Mouse (Mus musculus) frontal cortex, postnatal 14 days (tissue): ENCODE results near the gene Sema7a.
A peak's percentile ranks its signal among the peaks of the same experiment; 100 is the strongest.

Source experiments
- DNase-seq, 2 experiments: peaks; one replicate each; pipeline ENCODE4 v3.0.0; 2022; ENCODE audit warnings: low spot score in 2 of 2

Gene Sema7a

DNA sequence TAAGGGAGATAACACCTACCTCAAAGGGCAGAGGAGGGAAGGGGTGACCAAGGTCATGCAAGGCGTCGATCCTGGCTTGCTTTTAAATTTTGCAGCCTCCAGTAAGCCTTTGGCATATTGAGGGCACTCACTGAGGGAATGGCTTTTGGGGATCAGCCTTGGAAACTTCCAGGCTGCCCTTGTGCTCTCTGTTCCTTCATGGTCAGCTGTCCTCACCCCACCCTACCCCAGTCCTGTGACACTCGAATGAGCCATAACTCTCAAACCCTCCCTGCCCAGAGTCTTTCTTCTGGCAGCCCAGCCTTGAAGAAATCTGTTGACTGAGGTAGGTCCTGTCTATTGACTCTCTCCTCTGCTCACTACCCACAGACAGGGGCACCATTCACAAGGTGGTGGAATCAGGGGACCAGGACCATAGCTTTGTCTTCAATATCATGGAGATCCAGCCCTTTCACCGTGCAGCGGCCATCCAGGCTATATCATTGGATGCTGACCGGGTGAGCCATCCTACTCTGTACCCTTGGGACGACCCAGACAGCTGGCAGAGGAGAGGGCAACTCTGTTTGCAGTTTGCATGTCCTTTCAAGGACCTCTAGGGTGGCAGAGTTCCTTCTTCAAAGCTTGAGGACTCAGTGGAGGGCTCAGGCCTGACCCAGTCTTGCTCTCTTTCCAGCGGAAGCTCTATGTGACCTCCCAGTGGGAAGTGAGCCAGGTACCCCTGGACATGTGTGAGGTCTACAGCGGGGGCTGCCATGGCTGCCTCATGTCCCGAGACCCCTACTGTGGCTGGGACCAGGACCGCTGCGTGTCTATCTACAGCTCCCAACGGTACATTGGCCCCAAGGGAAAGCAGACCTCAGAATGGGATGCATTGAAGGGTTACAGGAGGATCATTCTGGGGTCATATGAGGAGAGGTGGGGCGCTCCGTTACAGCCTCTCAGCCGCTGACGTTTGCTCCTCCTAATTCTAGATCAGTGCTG is 20.3 kb downstream of the Sema7a start:
- DNase-seq, result no peak

GRCm38 (mm10) chr9:57961226-57961625 is 21.3 kb downstream of the Sema7a start:
- DNase-seq, result no peak

DNA sequence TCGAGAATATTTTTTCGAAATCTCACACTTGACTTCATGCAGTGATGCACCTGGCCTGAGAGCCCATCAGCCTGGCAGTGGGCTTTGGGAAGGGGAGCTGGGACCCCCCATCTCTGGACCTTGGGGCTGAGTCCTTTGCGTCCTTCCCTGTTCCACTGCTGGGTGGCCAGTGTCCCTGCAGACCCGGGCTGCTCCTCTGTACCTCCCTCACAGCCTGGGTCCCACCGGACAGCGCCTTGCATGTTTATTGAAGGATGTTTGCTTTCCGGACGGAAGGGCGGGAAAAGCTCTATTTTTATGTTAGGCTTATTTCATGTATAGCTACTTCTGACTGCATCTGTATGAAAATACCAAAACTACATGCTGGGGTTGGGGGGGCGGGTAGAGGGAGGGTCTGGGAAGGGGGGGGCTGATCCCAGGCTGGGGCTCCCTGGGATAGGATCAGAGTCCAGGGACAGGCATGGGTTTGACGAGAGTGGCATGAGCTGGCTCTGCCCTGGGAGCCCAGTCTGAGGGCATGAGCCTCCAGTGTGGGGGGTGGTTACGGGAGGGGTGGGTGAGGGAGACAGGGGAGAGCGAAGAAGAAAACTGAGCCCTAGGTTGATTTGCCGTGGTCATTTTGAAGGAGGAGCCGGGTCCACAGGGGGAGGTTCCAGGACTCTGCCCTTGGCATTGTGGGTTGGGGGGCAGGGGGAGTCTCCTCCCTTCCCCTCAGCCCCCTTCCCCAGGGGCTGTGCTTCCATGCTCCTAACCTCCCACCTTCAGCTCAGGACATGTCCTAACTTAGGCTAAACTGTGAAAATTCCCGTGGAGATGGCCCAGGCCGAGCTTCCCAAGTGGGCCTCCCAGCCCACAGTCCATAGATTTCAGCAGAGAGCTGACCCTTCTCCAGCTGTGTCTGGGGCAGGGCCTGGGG is 22.2 kb downstream of the Sema7a start:
- no peak for DNase-seq

- no peak for DNase-seq
These were observed 23.5 kb downstream of the Sema7a start for GRCm38 (mm10) chr9:57963249-57963997.

- DNase-seq, result no peak
These were observed 24.1 kb downstream of the Sema7a start for GRCm38 (mm10) chr9:57963998-57964395.

GRCm38 (mm10) chr9:57964528-57965250 is 24.8 kb downstream of the Sema7a start:
- no peak for DNase-seq

GRCm38 (mm10) chr9:57965281-57966185 is 25.6 kb downstream of the Sema7a start:
- DNase-seq, result no peak

GRCm38 (mm10) chr9:57967237-57967960 is 27.5 kb downstream of the Sema7a start:
- DNase-seq, result peak in 1 of 2 experiments; percentile 49

DNA sequence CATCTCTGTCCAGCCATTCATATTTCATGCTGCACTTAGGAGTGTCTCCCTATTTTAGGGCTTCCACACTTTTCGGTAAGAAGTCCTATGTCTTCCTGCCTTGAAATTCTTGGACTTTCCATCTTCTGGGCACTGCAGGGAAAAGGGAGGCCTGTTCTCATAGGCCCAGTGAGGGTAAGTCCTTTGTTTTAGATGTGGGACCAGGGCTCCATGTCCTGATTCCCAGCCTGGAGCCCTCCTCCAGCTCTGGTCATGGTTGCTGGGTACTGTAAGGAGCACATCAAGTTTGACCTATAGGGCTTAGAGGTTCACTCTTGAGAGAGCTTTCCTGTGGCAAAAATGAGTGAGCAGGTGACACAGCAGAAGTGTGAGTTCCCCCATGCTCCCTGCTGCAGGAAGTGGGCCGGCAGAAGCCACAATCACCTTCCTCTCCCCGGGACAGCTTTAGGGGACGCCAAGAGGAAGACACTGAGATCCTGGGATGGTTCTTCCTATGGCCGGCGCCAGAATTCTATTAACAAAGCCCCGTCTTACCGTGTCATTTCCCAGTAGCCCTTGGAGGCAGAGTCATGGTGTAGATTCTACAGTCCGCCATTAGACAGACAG is 28.4 kb downstream of the Sema7a start:
- DNase-seq, result no peak

GRCm38 (mm10) chr9:57968783-57969542 is 29.1 kb downstream of the Sema7a start:
- no peak for DNase-seq

DNA sequence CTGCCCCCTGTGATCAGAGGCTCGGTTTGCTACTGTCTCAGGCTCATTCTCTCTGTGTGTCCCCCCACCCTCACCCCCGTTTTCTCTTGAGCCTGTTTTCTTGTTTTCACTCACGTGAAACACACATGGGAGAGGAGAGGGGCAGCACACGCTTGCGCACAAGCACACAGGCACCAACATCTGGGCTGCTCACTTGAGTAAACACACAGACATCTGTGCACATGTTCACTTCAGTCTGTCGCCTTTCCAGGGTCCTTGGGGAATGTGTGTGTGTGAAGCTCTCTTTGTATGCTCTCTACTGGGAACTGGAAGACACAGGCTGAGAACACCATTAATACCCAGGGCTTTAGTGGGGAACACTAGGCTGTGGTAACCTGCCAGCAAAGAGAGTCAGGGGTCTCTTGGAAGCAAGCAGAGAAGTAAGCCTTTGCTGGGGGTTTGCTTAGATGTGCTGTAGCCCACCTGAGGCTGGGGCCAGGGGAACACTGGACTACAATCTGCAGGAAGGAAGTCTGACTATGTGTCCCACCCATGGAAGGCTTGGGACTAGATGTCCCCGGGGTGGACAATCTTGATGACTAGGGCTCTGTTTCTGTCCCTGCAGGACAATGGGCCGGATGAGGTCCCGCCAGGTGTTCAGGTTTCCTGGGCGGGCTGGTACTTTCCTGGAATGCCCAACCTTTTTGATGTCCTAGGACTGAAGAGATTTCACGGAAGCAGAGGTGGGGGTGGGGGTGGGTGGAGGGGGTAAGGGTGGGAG is 30.0 kb downstream of the Sema7a start:
- no peak for DNase-seq

DNA sequence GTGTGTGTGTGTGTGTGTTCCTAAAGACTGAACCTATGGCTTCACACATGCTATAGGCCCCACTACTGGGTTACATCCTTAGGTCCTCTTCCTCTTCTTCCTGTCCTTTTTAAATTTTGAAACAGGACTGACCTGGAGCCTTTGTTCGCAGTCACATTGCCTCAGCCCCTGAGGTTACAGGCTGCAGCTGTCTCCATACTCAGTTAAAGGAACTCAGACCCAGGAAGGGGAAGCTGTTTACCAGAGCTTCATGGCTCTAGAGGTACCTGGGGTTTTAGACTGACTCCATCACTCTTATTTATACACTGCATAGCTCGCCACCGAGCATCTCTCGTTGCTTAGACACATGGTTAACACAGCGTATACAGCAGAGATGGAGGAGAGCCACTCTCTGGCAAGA is 31.5 kb downstream of the Sema7a start:
- no peak for DNase-seq

- no peak for DNase-seq
These were observed 32.3 kb downstream of the Sema7a start for GRCm38 (mm10) chr9:57972141-57972591.

- DNase-seq, result no peak
These were observed 33.0 kb downstream of the Sema7a start for GRCm38 (mm10) chr9:57972776-57973439.

DNA sequence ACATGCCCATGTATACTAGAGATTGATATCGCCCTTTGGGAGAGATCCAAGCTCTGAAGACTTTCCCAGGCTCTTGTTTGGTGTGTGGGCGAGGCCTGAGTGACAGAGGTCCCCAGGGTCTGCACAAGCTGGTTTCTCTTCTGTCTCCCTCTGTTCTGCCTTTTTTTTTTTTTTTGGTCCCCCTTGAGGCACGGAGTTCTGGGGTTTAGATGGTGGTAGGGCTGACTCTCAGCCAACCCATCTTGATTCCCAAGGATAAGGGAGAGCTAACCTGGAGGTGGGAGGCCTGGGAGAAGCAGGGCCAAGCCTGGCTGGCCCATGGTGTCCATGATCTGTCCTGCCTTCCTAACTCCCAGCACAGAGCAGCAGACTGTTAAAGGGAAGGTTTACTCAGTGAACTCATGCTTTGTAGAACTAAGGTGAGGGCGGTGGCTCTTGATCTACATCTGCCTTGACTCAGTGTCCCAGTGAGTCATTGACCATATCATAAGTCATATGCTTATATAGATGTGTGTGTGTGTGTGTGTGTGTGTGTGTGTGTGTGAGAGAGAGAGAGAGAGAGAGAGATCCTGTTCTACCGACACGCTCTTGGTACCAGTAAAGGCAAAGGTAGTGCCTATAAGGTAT is 33.6 kb downstream of the Sema7a start:
- DNase-seq, result no peak

- no peak for DNase-seq
These were observed 34.3 kb downstream of the Sema7a start for GRCm38 (mm10) chr9:57974221-57974620.
